Mouse (Mus musculus) kidney, postnatal 4 days (tissue): ENCODE measurements at regions not wholly inside any gene's neighbourhood (a gene's known extent, or its start where the extent isn't known, plus 50 kb on each side); places are given as distances from the start of the nearest gene placed in this dataset.
"Not testable (repeated sequence)": the region's sequence is repeated elsewhere in the genome, so short reads cannot be mapped to it uniquely, and the experiment has no call there.

Experiments
- DNase-seq, 2 experiments: peaks; one replicate each; pipeline ENCODE4 v3.0.0; 2021; ENCODE audit warnings: mixed read lengths in 2 of 2

DNA sequence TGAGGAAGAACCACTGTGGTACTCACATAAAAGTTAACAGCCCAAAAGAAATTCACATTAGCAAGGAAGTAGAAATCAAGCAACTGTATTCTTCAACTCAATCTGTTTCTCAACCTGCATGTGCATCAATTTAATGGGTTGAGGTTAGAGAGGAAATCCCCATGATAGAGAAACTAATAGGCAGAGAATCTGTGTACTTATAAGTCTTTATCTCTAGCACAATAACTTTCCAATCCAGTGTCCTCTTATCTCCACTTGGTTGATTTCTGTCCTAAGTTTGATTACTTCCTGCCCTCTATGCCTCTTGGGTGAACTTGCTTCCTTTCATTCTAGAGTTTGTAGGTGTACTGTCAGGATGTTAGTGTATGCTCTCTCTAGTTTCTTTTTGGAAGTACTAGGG, 925.6 kb upstream of the Zfp386 start:
- no peak for DNase-seq

DNA sequence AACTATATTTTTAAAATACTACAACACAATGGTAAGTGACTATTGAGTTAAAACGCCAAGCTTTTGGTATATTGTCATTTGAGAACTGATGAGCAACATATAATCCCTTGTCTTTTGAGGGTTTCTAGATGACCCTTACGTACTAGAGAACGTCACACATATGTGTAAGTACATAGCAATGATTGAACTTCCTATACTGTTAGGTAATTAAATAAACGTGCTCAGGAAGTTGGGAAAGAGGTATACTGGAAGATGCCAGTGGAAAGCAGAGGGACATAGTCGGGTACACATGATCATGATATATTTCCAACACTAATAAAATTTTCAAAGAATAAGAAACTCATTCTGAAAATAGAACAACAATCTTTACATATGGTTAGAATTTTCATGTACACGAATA, 914.6 kb upstream of the Zfp386 start:
- not testable (repeated sequence) for DNase-seq

DNA sequence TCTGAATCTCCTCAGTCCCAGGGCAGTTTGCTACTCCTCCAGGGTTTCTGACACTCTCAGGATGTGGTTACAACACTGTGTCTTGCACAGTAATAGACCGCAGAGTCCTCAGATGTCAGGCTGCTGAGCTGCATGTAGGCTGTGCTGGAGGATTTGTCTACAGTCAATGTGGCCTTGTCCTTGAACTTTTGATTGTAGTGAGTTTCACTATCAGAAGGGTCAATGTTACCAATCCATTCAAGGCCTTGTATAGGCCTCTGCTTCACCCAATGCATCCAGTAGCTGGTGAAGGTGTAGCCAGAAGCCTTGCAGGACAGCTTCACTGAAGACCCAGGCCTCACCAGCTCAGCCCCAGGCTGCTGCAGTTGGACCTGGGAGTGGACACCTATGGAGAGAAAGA, 902.1 kb upstream of the Zfp386 start:
- DNase-seq = not testable (repeated sequence)

DNA sequence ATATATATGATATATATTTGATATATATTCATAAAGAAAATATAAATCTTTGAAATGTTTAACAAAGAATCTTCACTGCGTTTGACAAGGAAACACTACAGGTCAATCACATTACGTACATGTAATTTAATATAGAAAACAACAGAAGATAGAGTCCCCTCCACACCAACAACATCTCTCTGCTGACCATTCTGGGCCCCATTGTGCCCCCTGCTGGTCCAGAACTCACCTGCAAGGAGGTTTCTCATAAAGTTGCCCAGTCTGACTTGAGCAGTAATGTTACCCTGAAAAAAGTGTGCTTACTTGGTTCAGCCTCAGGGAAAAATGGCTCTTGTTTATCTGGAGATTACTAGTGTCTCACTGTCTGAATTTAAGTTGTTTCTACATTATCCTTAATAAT, 901.1 kb upstream of the Zfp386 start:
- DNase-seq = not testable (repeated sequence)

DNA sequence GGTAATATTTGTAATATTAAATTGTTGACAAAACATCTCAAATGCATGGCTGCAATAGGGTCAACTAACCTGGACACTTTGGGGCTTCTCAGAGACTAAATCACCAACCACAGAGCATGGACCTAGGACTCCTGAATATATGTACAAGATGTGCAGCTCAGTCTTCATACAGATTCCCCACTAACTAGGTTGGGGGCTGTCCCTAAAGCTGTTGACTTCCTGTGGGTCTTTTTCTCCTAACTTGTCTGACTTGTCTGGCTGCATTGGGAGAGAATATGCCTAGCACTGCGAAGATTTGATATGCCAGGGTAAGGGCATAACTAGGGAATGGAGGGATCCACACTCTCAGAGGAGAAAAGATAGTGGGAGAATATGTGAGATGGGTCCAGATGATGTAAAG, 895.6 kb upstream of the Zfp386 start:
- not testable (repeated sequence) for DNase-seq

DNA sequence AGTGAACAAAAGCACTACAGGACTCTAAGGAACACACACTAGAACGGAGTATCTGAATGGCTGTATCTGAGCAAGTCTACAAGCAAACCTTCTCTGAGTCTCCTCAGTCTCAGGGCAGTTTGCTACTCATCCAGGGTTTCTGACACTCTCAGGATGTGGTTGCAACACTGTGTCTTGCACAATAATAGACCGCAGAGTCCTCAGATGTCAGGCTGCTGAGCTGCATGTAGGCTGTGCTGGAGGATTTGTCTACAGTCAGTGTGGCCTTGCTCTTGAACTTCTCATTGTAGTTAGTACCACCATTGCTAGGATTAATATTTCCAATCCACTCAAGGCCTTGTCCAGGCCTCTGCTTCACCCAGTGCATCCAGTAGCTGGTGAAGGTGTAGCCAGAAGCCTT, 889.3 kb upstream of the Zfp386 start:
- DNase-seq = not testable (repeated sequence)

DNA sequence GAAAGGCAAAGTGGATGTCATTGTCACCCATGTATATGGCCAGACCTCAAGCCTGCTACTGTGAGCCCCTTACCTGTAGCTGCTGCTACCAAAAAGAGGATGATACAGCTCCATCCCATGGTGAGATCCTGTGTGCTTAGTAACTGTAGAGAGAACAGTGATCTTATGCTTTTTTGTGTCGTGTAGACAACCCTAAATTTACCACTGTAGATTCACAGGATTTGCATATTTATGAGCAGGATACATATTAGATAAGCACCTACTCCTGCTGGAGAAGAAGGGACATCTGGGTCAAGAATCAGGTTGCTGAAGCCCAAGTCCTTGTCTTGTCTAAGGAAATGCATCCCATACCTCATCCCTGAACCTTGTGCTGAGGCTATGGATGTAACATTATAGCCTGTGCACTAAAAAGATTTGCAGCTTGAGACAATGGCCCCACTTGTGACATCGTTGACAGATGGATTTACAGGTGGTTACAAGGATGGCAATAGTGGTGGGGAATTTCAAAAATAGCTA, 888.7 kb upstream of the Zfp386 start:
- not testable (repeated sequence) for DNase-seq

DNA sequence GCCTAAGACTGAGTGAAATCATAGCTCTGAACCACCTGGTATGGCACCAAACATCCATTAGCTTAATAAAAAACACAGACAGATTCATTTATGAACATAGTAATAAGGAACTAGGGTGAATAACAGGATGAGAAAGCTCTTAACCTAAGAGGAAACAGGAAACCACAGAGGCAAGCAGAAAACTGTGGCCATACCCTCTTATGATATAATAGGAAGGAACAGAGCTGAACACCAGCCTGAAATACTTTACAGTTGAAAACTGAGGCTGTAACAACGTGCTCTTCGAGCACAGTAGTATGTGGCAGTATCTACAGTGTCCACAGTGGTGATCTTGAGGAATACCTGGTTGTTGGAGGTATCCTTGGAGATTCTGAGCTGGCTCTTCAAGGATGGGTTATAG, 882.0 kb upstream of the Zfp386 start:
- not testable (repeated sequence) for DNase-seq

DNA sequence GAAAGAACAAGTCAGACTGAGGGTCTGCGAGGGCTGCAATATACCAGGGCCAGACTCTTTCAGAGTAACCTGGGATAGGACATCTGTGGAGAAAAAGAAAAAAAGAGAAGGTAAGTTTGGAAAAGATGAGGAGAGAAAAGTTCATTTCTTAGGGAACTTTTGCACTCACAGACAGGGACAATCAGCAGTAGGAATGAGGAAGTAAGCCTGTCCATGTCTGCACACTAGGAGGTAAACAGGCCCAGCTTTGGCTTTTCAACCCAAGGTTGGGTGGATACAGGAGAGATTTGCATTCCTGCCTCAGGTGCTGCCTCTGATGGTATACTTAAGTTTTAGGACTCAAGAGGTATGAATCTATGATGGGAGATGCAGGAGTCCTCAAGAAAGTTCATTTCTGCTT, 881.5 kb upstream of the Zfp386 start:
- DNase-seq = not testable (repeated sequence)

DNA sequence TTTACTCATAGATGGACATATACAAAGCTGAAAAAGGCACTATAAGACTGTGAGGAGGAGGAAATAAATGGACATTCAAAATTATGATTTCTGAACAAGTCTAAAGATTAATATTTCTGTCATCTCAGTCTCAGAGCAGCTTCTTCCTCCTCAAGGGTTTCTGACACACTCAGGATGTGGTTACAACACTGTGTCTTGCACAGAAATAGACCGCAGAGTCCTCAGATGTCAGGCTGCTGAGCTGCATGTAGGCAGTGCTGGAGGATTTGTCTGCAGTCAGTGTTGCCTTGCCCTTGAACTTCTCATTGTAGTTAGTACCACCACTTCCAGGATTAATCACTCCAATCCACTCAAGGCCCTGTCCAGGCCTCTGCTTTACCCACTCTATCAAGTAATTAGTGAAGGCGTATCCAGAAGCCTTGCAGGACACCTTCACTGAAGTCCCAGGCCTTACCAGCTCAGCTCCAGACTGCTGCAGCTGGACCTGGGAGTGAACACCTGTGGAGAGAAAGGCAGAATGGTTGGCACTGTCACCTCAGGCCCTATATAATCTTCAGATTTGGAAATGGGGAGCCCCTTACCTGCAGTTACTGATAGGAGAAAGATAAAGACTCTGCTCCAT, 853.9 kb upstream of the Zfp386 start:
- no peak for DNase-seq

DNA sequence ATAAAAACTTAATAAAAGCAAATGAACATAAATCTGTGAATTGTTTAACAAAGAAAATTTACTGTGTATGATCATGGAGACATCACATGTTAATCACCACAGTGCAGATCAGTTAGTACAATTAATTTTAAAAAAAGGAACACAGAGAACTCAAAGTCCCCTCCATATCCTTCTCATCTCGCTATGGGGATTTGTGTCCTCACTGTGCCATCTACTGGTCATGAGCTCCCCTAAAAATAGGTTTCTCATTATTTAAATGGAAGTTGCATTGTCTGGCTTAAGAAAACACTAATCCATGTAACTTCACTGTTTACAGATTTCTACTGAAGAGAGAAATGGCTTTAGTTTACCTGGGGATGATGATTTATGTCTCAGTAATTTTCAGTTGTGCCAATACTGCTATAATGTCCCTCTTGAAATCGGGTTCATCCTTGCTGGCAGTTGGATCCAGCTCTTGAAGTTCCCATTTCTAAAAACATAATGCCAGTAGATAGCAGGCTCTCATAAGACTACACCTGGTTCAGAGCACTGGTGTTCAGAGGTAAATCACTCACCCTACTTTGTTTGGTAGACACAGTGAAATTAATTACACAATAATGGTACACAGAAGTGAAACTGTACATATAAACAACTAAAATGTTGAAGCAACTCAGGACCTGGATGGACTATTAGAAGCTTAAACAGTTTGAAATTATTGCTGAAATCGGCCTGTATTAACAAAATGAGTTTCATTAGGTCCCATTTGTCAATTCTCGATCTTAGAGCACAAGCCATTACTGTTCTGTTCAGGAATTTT, 850.0 kb upstream of the Zfp386 start:
- no peak for DNase-seq

DNA sequence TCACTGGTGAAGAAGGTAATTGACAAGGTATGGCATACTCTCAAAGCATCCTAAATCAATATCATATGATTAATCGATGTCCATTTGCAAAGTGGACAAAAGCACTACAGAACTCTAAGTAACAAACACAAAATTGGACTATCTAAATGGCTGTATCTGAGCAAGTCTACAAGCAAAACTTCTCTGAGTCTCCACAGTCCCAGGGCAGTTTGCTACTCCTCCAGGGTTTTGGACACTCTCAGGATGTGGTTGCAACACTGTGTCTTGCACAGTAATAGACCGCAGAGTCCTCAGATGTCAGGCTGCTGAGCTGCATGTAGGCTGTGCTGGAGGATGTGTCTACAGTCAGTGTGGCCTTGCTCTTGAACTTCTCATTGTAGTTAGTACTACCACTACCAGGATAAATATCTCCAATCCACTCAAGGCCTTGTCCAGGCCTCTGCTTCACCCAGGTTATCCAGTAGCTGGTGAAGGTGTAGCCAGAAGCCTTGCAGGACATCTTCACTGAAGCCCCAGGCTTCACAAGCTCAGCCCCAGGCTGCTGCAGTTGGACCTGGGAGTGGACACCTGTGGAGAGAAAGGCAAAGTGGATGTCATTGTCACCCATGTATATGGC, 839.6 kb upstream of the Zfp386 start:
- DNase-seq = not testable (repeated sequence)

DNA sequence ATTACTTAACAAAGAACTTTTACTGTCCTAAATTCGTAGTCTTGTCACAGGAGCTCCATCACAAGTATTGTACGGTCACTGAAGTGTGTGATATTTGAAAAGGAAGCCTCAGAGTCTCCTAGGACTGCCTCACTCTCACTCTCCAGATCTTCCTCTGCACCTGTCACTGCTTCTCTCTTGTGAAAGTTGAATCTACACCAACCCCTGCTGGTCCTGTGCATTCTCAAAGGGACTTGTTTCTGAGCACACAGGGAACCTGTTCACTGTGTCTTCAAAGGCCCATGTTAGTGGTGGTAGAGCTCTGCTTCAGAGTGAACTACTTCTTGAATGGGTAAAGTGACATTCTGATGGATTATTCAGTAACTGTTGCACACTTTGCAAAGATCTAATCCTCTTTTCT, 824.9 kb upstream of the Zfp386 start:
- no peak for DNase-seq

DNA sequence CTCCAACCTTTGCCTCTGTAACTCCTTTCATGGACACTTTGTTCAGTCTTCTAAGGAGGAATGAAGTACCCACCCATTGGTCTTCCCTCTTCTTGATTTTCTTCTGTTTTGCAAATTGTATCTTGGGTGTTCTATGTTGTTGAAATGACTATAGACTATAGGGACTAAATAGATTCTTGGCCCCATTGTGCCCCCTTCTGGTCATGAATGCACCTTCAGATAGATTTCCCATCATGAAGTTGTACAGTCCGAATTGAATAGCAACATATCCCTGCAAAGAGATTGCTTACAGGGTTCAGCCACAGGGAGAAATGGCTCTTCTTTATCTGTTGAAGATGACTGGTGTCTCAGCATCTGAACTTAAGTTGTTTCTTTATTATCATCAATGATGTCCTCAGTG, 817.6 kb upstream of the Zfp386 start:
- DNase-seq = no peak

DNA sequence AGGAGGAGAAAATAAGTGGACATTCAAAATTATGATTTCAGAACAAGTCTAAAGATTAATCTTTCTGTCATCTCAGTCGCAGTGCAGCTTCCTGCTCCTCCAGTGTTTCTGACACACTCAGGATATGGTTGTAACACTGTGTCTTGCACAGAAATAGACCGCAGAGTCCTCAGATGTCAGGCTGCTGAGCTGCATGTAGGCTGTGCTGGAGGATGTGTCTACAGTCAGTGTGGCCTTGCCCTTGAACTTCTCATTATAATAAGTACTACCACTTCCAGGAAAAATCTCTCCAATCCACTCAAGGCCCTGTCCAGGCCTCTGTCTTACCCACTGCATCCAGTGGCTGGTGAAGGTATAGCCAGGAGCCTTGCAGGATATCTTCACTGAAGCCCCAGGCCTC, 804.9 kb upstream of the Zfp386 start:
- DNase-seq = not testable (repeated sequence)

DNA sequence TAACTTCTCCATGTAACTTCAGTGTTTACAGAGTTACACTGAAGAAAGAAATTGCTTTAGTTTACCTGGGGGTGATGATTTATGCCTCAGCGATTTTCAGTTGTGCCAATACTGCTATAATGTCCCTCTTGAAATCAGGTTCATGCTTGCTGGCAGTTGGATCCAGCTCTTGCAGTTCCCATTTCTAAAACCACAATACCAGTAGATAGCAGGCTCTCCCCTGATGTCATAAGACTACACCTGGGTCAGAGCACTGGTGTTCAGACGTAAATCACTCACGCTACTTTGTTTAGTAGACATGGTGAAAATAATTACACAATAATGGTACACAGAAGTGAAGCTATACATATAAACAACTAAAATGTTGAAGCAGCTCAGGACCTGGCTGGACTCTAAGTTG, 800.2 kb upstream of the Zfp386 start:
- not testable (repeated sequence) for DNase-seq

DNA sequence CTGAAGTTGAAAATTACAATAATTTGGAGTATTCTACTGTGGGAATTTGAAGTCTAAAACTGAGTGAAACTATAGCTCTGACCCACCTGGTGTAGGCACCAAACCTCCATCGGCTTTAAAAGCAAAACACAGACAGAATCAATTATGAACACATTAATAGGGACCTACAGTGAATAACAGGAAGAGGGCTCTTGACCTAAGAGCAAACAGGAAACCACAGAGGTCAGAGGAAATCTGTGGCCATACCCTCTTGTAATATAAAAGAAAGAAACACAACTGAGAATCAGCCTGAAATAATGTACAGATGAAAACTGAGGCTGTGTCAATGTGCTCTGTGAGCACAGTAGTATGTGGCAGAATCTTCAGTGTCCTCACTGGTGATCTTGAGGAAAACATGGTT, 789.7 kb upstream of the Zfp386 start:
- DNase-seq = no peak

DNA sequence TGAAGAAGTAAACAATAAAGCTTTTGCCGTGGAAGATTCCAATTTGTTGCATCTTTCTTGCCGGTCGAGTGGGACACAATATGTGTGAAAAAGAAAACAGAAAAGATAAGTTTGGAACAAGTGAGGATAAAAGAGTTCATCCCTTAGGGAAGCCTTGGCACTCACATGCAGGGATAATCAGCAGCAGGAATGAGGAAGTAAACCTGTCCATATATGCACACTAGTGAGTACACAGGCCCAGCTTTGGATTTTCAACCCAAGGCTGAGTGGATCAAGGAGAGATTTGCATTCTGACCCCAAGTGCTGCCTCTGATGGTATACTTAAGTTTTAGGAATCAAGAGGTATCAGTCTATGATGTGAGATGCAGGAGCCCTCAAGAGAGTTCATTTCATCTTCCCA, 788.8 kb upstream of the Zfp386 start:
- DNase-seq = no peak

DNA sequence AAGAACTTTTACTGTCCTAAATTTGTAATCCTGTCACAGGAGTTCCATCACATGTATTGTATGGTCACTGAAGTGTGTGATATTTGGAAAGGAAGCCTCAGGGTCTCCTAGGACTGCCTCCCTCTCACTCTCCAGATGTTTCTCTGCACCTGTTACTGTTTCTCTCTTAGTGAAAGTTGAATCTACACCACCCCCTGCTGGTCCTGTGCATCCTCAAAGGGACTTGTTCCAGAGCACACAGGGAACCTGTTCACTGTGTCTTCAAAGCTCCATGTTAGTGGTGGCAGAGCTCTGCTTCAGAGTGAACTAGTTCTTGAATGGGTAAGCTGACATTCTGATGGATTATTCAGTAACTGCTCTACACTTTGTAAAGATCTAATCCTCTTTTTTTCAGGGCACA, 785.1 kb upstream of the Zfp386 start:
- DNase-seq = not testable (repeated sequence)

DNA sequence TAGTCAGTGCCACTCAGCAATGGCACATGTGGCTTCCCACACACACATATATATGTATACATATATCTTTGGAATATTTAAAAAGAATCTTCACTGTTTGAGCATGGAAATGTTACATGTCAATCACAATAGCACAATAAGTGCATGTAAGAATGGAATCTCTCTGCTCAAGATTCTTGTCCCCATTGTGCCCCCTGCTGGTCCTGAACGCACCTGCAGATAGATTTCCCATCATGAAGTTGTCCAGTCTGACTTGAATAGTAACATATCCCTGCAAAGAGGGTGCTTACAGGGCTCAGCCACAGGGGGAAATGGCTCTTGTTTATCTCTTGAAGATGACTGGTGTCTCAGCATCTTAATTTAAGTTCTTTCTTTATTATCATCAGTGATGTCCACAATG, 770.8 kb upstream of the Zfp386 start:
- DNase-seq = not testable (repeated sequence)

DNA sequence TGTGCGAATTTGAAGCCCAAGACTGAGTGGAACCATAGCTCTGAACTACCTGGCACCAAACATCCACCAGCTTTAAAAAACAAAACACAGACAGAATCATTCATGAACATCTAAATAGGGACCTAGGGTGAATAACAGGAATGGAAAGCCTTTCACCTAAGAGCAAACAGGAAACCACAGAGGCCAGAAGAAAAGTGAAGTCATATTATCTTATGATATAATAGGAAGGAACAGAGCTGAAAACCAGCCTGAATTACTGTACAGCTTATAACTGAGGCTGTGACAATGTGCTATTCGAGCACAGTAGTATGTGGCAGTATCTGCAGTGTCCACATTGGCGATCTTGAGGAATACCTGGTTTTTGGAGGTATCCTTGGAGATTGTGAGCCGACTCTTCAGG, 753.8 kb upstream of the Zfp386 start:
- not testable (repeated sequence) for DNase-seq

DNA sequence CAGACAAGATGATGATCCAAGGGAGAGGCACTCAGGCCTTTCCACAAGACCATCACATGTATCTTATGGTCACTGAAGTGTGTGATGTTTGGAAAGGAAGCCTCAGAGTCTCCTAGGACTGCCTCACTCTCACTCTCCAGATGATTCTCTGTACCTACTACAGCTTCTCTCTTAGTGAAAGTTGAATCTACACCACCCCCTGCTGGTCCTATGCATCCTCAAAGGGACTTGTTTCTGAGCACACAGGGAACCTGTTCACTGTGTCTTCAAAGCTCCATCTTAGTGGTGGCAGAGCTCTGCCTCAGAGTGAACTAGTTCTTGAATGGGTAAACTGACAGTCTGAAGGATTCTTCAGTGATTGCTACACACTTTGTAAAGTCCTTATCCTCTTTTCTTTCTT, 749.5 kb upstream of the Zfp386 start:
- DNase-seq = not testable (repeated sequence)

DNA sequence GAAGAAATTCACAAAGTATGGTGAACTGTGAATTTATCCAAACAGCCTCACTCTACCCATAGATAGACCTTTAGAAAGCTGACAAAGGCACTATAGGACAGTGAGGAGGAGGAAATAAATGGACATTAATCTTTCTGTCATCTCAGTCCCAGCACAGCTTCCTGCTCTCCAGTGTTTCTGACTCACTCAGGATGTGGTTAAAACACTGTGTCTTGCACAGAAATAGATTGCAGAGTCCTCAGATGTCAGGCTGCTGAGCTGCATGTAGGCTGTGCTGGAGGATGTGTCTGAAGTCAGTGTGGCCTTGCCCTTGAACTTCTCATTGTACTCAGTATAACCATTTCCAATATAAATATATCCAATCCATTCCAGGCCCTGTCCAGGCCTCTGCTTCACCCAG, 735.6 kb upstream of the Zfp386 start:
- no peak for DNase-seq

DNA sequence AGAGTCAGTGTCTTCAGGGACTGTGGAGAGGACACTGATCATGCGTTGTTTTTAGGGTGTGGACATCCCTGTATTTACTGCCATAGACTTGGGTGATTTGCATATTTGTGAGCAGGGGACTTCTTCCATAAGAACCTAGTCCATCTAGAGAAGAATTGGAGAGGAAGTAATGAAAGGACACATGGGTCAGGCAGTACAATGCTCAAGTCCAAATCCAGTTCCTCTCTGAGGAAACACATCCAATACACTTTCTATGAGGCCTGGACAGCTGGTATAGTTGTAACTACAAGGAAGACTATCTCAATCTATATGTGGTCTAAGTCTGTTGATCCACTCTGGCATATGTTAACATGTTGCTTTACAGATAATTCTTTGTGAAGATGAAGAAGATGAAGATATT, 734.9 kb upstream of the Zfp386 start:
- DNase-seq = not testable (repeated sequence)
